Mouse (Mus musculus): ENCODE measurements around the gene 5730596B20Rik.

5730596B20Rik gene

GRCm38 (mm10) chr6:52162611-52163365 is 14.5 kb upstream of the 5730596B20Rik start:
- DNase-seq (ENCODE audit: low spot score), result peak; percentile 50

- peak; percentile 75 for DNase-seq (ENCODE audit: low spot score)
These were observed 13.8 kb upstream of the 5730596B20Rik start for GRCm38 (mm10) chr6:52163366-52164031.

GRCm38 (mm10) chr6:52164051-52164625 is 13.2 kb upstream of the 5730596B20Rik start:
- DNase-seq (ENCODE audit: low spot score), result peak; percentile 80

GRCm38 (mm10) chr6:52164626-52165440 is 12.5 kb upstream of the 5730596B20Rik start, which contains the start of gene Hoxa2:
TSS of gene Hoxa2 (minus strand) at chr6:52164831.
- peak; percentile 89 for DNase-seq (ENCODE audit: low spot score)

- DNase-seq (ENCODE audit: low spot score), result peak; percentile 42
These were observed 11.6 kb upstream of the 5730596B20Rik start for GRCm38 (mm10) chr6:52165441-52166370.

- DNase-seq (ENCODE audit: low spot score), result peak; percentile 76
These were observed 10.7 kb upstream of the 5730596B20Rik start for GRCm38 (mm10) chr6:52166431-52167077.

GRCm38 (mm10) chr6:52167176-52167575 is 10.1 kb upstream of the 5730596B20Rik start:
- DNase-seq (ENCODE audit: low spot score), result no peak

GRCm38 (mm10) chr6:52167736-52168161 is 9.5 kb upstream of the 5730596B20Rik start:
- peak; percentile 56 for DNase-seq (ENCODE audit: low spot score)

- DNase-seq (ENCODE audit: low spot score), result peak; percentile 57
These were observed 8.9 kb upstream of the 5730596B20Rik start for GRCm38 (mm10) chr6:52168191-52169055.

GRCm38 (mm10) chr6:52169499-52170165 is 7.7 kb upstream of the 5730596B20Rik start:
- no peak for DNase-seq (ENCODE audit: low spot score)

- DNase-seq (ENCODE audit: low spot score), result no peak
These were observed 7.0 kb upstream of the 5730596B20Rik start for GRCm38 (mm10) chr6:52170166-52170897.

- DNase-seq (ENCODE audit: low spot score), result no peak
These were observed 6.4 kb upstream of the 5730596B20Rik start for GRCm38 (mm10) chr6:52170898-52171223.

- DNase-seq (ENCODE audit: low spot score), result peak; percentile 86
These were observed 6.0 kb upstream of the 5730596B20Rik start for GRCm38 (mm10) chr6:52171331-52171730.

- no peak for DNase-seq (ENCODE audit: low spot score)
These were observed 5.4 kb upstream of the 5730596B20Rik start for GRCm38 (mm10) chr6:52171938-52172337.

GRCm38 (mm10) chr6:52172501-52172900 is 4.8 kb upstream of the 5730596B20Rik start:
- peak; percentile 98 for DNase-seq (ENCODE audit: low spot score)

GRCm38 (mm10) chr6:52173648-52174047 is 3.6 kb upstream of the 5730596B20Rik start:
- DNase-seq (ENCODE audit: low spot score), result peak; percentile 74

GRCm38 (mm10) chr6:52174968-52175751 is 2.1 kb upstream of the 5730596B20Rik start:
- DNase-seq (ENCODE audit: low spot score), result peak; percentile 91

Data from embryo, embryonic 10 days (tissue).